Mouse (Mus musculus) heart, postnatal 10 days (tissue): ENCODE results near the gene Atp5k. TPM values are rescaled to one million over a fixed set of nuclear protein-coding genes. Genes with fewer than 3 reads are reported as not detected.

Experiments used
- DNase-seq, 2 experiments: peaks; one replicate each; pipeline ENCODE4 v3.0.0; 2021
- intact Hi-C: fragments of 180-260 bp; cut with DNase I; formaldehyde crosslinking; loops from one replicate; pipeline ENCODE4 v1.15.1; 2025
- total RNA-seq, 2 experiments: library from RNA; stranded (reverse); gene quantifications; 2 replicates each; pipeline ENCODE4 v1.2.3; 2021

The Atp5k gene
- 100 to 1,000 TPM; 857 to 862 TPM for total RNA-seq

- peak; percentile 94 to 97 for DNase-seq
These were observed at the start of gene Atp5k for GRCm38 (mm10) chr5:108433804-108434587. Atp5k (minus strand) TSS chr5:108434448.

GRCm38 (mm10) chr5:108483006-108483405, 48.8 kb upstream of the Atp5k start:
- intact Hi-C loops = no loop called here

More at GRCm38 (mm10) chr5:108433804-108434587, at the start of gene Atp5k:
- intact Hi-C loops = loop anchor here (2.0 to 5.0 kb wide), 2 partner anchors 27 to 233 kb away; partner anchors contain the start of genes Dgkq and Pcgf3

GRCm38 (mm10) chr5:108475977-108476376, 41.7 kb upstream of the Atp5k start:
- intact Hi-C loops = no loop called here
- no peak for DNase-seq

More at GRCm38 (mm10) chr5:108483006-108483405, 48.8 kb upstream of the Atp5k start:
- no peak for DNase-seq

GRCm38 (mm10) chr5:108473737-108474136, 39.5 kb upstream of the Atp5k start:
- intact Hi-C loops = no loop called here
- DNase-seq = no peak

- no peak for DNase-seq
- intact Hi-C loops = no loop called here
These were observed 35.4 kb upstream of the Atp5k start for GRCm38 (mm10) chr5:108469617-108470016.

DNA sequence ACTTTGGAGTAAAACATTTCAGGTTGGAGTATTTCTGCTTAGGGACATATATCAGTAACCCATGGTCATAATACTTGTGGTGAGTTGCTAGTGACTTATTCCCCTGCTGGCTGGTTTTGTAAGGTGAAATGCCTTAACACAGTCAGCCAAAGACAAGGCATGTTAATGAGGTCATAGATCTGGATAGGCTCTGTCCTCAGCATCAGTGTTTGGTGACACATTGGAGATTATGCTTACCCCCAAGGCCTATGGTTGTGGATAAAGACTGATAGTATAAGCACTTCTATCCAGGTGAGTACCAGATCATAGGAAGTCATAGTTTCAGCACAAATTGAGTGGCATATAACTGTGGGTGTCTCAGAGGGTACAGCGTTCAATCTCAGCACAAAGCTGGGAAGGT, 32.4 kb upstream of the Atp5k start:
- intact Hi-C loops = no loop called here
- no peak for DNase-seq

GRCm38 (mm10) chr5:108465131-108465891, 31.1 kb upstream of the Atp5k start:
- DNase-seq = no peak
- intact Hi-C loops = no loop called here

DNA sequence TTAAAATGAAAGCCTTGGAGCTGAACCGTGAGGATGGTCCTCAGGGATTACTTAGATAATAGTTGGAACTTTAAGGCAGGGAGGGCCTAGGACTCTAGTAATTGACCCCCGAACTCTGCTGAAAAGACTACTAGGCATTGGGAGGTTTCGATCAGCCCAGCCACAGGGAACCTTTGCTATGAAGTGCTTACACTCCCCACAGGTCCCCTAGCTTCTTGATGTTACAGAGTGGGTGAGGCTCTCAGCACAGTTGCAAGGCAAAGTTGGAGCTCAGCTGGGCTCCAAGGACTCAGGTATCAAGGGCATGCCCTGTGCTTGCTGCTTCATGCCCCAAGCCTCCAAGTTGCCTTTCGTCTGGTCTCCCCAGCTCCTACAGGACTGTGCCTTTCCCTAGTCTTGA, 28.2 kb upstream of the Atp5k start:
- intact Hi-C loops = no loop called here
- peak in 1 of 2 experiments; percentile 17 for DNase-seq

GRCm38 (mm10) chr5:108461082-108462065, 27.1 kb upstream of the Atp5k start, which contains the start of gene Pcgf3:
Pcgf3 (plus strand) TSS chr5:108461232.
- intact Hi-C loops = loop anchor here (2.0 kb wide), 1 partner anchor 27 kb away; the partner anchor contains the start of gene Atp5k
- peak; percentile 98 for DNase-seq

- intact Hi-C loops = loop anchor here (2.0 kb wide), 1 partner anchor 26 kb away; the partner anchor contains the start of gene Atp5k
- DNase-seq = no peak
These were observed 26.2 kb upstream of the Atp5k start for GRCm38 (mm10) chr5:108460461-108460860.

DNA sequence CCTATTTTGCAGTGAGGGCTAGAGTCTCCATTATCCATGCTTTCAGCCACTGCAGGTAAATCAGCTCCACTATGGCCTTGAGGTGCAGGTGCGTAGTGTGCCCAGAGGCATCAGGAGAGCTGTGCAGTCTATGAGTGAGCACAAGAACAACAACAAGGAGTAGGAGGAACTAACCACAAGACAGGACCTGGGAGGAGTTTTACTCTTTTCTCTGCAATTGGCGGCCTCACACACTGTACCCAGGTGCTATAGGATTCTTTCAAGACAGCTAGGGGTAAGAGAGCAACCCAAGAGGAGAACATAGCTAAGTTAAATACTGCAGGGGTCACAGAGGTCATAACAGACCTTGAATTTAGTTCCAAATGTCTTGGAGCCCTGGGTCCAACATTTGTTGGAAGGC, 24.5 kb upstream of the Atp5k start:
- intact Hi-C loops = no loop called here
- no peak for DNase-seq

DNA sequence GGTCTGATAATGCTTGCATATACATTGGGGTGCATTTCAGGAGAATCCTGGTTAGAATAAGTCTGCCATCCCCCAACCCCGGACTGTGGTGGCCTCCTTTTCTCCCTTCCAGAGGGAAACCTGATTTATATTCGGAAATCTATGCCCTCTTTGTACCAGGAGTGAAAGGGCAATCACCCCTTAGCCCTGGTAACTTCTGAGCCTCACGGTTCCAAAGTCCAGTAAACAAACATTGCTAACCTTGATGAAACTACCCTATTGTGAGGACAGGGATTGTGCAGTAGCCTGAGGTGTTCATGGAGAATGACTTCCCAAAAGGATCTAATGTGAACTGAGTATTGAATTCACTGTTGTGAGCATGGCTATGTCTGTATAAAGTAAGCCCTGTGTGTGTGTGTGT, 19.8 kb upstream of the Atp5k start:
- DNase-seq = no peak
- intact Hi-C loops = no loop called here

- intact Hi-C loops = no loop called here
- no peak for DNase-seq
These were observed 18.2 kb upstream of the Atp5k start for GRCm38 (mm10) chr5:108452422-108452821.

DNA sequence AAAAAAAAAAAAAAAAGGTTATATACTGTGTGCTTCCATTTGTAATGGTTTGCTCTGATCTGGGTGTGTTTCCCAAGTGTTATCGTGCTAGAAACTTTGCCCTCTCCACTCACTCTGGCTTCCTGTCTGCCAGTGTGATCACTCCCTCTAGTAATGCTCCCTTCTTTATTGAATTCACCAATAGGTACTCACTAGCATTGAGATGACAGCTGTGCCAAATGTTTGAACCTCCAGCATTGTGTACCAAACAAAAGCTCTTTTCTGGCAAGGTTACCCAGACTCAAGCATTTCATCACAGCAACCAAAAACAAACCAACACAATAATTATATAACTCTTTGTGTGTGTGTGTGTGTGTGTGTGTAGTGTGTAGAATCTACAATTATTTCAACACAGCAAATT, 17.4 kb upstream of the Atp5k start:
- no peak for DNase-seq
- intact Hi-C loops = no loop called here

DNA sequence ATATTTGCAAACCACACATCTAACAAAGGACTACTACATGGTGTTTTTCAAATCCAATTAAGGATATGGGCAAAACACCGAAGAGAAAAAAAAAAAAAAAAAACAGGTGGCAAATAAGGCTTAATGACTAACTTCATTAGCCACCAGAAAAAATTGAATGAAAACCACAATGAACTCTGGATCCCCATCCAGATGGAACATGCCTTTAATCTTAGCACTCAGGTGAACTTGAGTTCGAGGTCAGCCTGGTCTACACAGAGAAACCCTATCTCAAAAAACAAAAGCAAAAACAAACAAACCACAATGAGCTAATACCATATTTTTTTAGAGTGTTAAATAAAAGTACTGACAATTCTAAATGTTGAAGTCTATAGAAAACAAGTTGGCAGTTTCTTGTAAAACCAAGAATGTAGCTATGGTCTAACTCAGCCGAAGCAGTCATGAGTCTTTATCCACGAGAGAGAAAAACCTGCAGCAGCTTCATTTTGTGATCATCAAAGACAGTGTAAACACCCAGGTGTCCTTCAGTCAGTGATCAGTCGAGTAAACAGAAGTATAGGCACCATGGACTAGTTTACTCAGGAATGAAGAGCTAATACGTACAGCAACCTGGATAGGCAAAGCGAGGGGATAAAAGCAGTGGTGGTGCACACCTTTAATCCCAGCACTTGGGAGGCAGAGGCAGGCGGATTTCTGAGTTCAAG, 16.7 kb upstream of the Atp5k start:
- no peak for DNase-seq
- intact Hi-C loops = no loop called here

- peak; percentile 83 for DNase-seq
- intact Hi-C loops = no loop called here
These were observed 14.8 kb upstream of the Atp5k start, which contains the start of gene Mfsd7a for GRCm38 (mm10) chr5:108448785-108449668. Mfsd7a (minus strand) TSS chr5:108448891.

DNA sequence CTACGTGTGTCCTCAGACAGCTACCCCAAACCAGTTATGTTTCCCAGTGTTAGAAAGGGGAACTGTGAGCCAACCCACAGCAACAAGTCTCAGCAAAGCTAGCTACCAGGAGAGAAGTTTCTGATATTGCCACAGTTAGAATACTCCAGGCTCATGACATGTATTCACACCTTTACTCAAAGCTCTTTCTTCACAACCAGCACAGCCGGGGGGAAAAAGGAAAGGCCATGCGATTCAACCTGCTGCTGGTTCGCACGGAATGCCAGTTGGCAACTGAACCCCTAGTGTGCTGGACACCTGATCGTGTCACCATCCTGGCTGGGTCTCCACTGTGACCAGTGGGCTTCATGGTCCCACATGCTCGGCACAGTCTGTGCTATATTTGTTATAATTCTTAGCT, 13.6 kb upstream of the Atp5k start:
- intact Hi-C loops = no loop called here
- no peak for DNase-seq

DNA sequence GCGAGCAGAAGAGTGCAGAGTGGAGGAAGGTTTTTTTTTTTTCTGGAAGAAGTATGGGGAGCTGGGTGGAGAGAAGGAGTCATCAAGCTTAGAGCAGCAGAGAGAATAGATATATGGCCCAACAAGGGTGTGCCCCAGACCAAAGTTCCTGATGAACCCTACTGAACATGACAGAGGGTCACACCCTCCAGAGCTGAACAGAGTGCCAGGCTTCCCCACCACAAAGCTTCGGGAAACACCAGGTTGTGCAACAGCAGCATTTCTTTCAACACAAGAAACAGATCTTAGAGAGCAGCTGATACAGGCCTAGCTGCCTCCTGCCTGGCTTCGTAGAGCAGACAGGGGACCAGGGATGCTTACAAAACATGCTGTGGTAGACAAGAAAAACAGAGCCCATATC, 12.7 kb upstream of the Atp5k start:
- DNase-seq = no peak

GRCm38 (mm10) chr5:108436101-108436500, 1.9 kb upstream of the Atp5k start:
- intact Hi-C loops = no loop called here
- DNase-seq = no peak

More for the DNA sequence above, 12.7 kb upstream of the Atp5k start:
- intact Hi-C loops = no loop called here
